Mouse (Mus musculus) forebrain, embryonic 13.5 days (tissue): ENCODE results near the gene Mex3d. TPM values are rescaled to one million over a fixed set of nuclear protein-coding genes. Genes with fewer than 3 reads are reported as not detected.

Source experiments
- ATAC-seq: fragments of 200-750 bp; cut with Nextera tagmentation; 2 replicates; pipeline ENCODE4 v1.8.0; 2017
- H3K27ac ChIP-seq: fragments of 300-500 bp; sonication (generic); 2 replicates; pipeline ENCODE4 v1.5.1; 2015; ENCODE audit warnings: inconsistent platforms, mild to moderate bottlenecking, moderate library complexity
- H3K27me3 ChIP-seq: fragments of 300-500 bp; sonication (generic); 2 replicates; pipeline ENCODE4 v1.6.1; 2015; ENCODE audit warnings: mild to moderate bottlenecking, inconsistent platforms
- H3K36me3 ChIP-seq: fragments of 300-500 bp; sonication (generic); 2 replicates; pipeline ENCODE4 v1.6.1; 2015; ENCODE audit warnings: mild to moderate bottlenecking, inconsistent platforms; ENCODE audit not compliant: poor library complexity, severe bottlenecking
- H3K4me1 ChIP-seq: fragments of 300-500 bp; sonication (generic); 2 replicates; pipeline ENCODE4 v1.6.1; 2015; ENCODE audit warnings: inconsistent platforms
- H3K4me2 ChIP-seq: fragments of 300-500 bp; sonication (generic); 2 replicates; pipeline ENCODE4 v1.6.1; 2015; ENCODE audit warnings: inconsistent platforms, mild to moderate bottlenecking, moderate library complexity
- H3K4me3 ChIP-seq: fragments of 300-500 bp; sonication (generic); 2 replicates; pipeline ENCODE4 v1.5.1; 2015; ENCODE audit warnings: mild to moderate bottlenecking, inconsistent platforms
- H3K9ac ChIP-seq: fragments of 300-500 bp; sonication (generic); 2 replicates; pipeline ENCODE4 v1.6.1; 2015; ENCODE audit warnings: mild to moderate bottlenecking, inconsistent platforms
- H3K9me3 ChIP-seq: fragments of 300-500 bp; sonication (generic); replicated peaks from 2 replicates; pipeline ENCODE4 v1.6.1; 2016; ENCODE audit warnings: inconsistent platforms
- WGBS: fragments of 180-500 bp; shearing (Covaris S2); methylation state at CpG from one replicate; pipeline ENCODE4 v1.1.7; 2015; 5-methylcytosine and 5-hydroxymethylcytosine counted together
- polyA plus RNA-seq: library from polyadenylated mRNA; unstranded; fragments of >200 nt; fragmentation: Nextera tagmentation; extraction: Ambion mirVana; gene quantifications from 2 replicates; pipeline ENCODE4 v1.2.1, GENCODE M21; 2015

The Mex3d gene
- polyA plus RNA-seq, 1 experiment from 2014 or later, result 16.6 TPM

- Histone ChIP-seq H3K36me3 (peaks cover 52% of the 10 kb centered on the region), H3K4me1 (peaks cover 29% of the 10 kb centered on the region), H3K4me3 (no peak overlapping the region), H3K4me2 (peak overlapping the region; percentile 98; the same call in 1 of the 2 replicates), H3K9ac (no peak overlapping the region), H3K9me3 (no peaks in the 10 kb centered on the region), H3K27me3 (no peaks in the 10 kb centered on the region), H3K27ac (no peak overlapping the region)
- ATAC-seq, result no peak
- WGBS, result 52% methylated on average over 4 of the region's 4 CpGs
Measured at GRCm38 (mm10) chr10:80407924-80408323, 20.5 kb upstream of the Mex3d start.

- Histone ChIP-seq H3K27me3 (no peaks in the 10 kb centered on the region), H3K36me3 (peaks cover 52% of the 10 kb centered on the region), H3K4me1 (peaks cover 27% of the 10 kb centered on the region), H3K27ac (peak within 1 kb of the TSS; percentile 83), H3K9me3 (no peaks in the 10 kb centered on the region), H3K4me3 (peak within 1 kb of the TSS; percentile 90), H3K4me2 (peak within 1 kb of the TSS; percentile 98), H3K9ac (peak within 1 kb of the TSS; percentile 89)
- WGBS, result 2% methylated on average over 27 of the region's 27 CpGs
- ATAC-seq, result peak; percentile 87
Measured at GRCm38 (mm10) chr10:80406684-80407501, 19.4 kb upstream of the Mex3d start, which contains the start of gene Uqcr11. Gene Uqcr11, minus strand, starts transcription at chr10:80406830.

- H3K4me2 ChIP-seq, result peak overlapping the region; percentile 98
- no peak overlapping the region for H3K27ac ChIP-seq
- WGBS, result 58% methylated on average over 10 of the region's 10 CpGs
- H3K9ac ChIP-seq, result peak overlapping the region; percentile 89
- no peaks in the 10 kb centered on the region for H3K9me3 ChIP-seq
- H3K36me3 ChIP-seq, result peaks cover 49% of the 10 kb centered on the region
- peaks cover 30% of the 10 kb centered on the region for H3K4me1 ChIP-seq
- ATAC-seq, result no peak
- peak overlapping the region; percentile 90 for H3K4me3 ChIP-seq
- no peaks in the 10 kb centered on the region for H3K27me3 ChIP-seq
Measured at GRCm38 (mm10) chr10:80405481-80406173, 18.2 kb upstream of the Mex3d start.

GRCm38 (mm10) chr10:80403044-80403692 is 15.7 kb upstream of the Mex3d start:
- Histone ChIP-seq H3K9ac (no peak overlapping the region), H3K4me3 (no peak overlapping the region), H3K27ac (no peak overlapping the region), H3K27me3 (no peaks in the 10 kb centered on the region), H3K4me2 (no peak overlapping the region), H3K9me3 (no peaks in the 10 kb centered on the region), H3K4me1 (peaks cover 37% of the 10 kb centered on the region), H3K36me3 (peaks cover 35% of the 10 kb centered on the region)
- 95% methylated on average over 4 of the region's 4 CpGs for WGBS
- ATAC-seq, result no peak

GRCm38 (mm10) chr10:80400704-80401161 is 13.3 kb upstream of the Mex3d start:
- no peak for ATAC-seq
- Histone ChIP-seq H3K36me3 (peaks cover 47% of the 10 kb centered on the region), H3K27ac (peak overlapping the region; percentile 99; the same call in 1 of the 2 replicates), H3K4me3 (peak overlapping the region; percentile 69; the same call in 1 of the 2 replicates), H3K9ac (peak overlapping the region; percentile 64), H3K4me1 (peaks cover 44% of the 10 kb centered on the region), H3K4me2 (peak overlapping the region; percentile 69), H3K27me3 (no peaks in the 10 kb centered on the region), H3K9me3 (no peaks in the 10 kb centered on the region)
- WGBS, result 87% methylated on average over 4 of the region's 4 CpGs

GRCm38 (mm10) chr10:80399973-80400703 is 12.7 kb upstream of the Mex3d start:
- H3K9ac ChIP-seq, result peak overlapping the region; percentile 64
- peaks cover 53% of the 10 kb centered on the region for H3K36me3 ChIP-seq
- H3K4me1 ChIP-seq, result peaks cover 38% of the 10 kb centered on the region
- WGBS, result 15% methylated on average over 17 of the region's 17 CpGs
- peak overlapping the region; percentile 69 for H3K4me3 ChIP-seq
- peak overlapping the region; percentile 69 for H3K4me2 ChIP-seq
- peak overlapping the region; percentile 99 for H3K27ac ChIP-seq
- no peaks in the 10 kb centered on the region for H3K27me3 ChIP-seq
- no peaks in the 10 kb centered on the region for H3K9me3 ChIP-seq
- ATAC-seq, result no peak

- Histone ChIP-seq H3K27me3 (no peaks in the 10 kb centered on the region), H3K27ac (peak within 1 kb of the TSS; percentile 99), H3K4me3 (peak within 1 kb of the TSS; percentile 69), H3K4me2 (peak within 1 kb of the TSS; percentile 92), H3K9me3 (no peaks in the 10 kb centered on the region), H3K4me1 (peaks cover 32% of the 10 kb centered on the region), H3K9ac (peak within 1 kb of the TSS; percentile 94), H3K36me3 (peaks cover 59% of the 10 kb centered on the region)
- under 1% methylated on average over 75 of the region's 82 CpGs for WGBS
- peak; percentile 97 for ATAC-seq
Measured at GRCm38 (mm10) chr10:80399191-80399972, 11.9 kb upstream of the Mex3d start, which contains the start of gene Mbd3. Gene Mbd3, minus strand, starts transcription at chr10:80399550.

GRCm38 (mm10) chr10:80398719-80399190 is 11.3 kb upstream of the Mex3d start:
- Histone ChIP-seq H3K36me3 (peaks cover 59% of the 10 kb centered on the region), H3K27ac (peak overlapping the region; percentile 99), H3K9me3 (no peaks in the 10 kb centered on the region), H3K4me1 (peaks cover 32% of the 10 kb centered on the region), H3K4me2 (peak overlapping the region; percentile 92), H3K9ac (peak overlapping the region; percentile 94), H3K27me3 (no peaks in the 10 kb centered on the region), H3K4me3 (peak overlapping the region; percentile 69)
- ATAC-seq, result peak; percentile 73
- under 1% methylated on average over 59 of the region's 59 CpGs for WGBS

GRCm38 (mm10) chr10:80398174-80398535 is 10.7 kb upstream of the Mex3d start:
- no peak for ATAC-seq
- 0% methylated on average over 1 of the region's 1 CpGs for whole genome bisulfite sequencing

GRCm38 (mm10) chr10:80397524-80398173 is 10.2 kb upstream of the Mex3d start:
- no peak for ATAC-seq
- Histone ChIP-seq H3K4me3 (peak overlapping the region; percentile 69), H3K36me3 (peaks cover 59% of the 10 kb centered on the region), H3K4me2 (peak overlapping the region; percentile 92), H3K4me1 (peaks cover 32% of the 10 kb centered on the region), H3K27ac (peak overlapping the region; percentile 99), H3K9me3 (no peaks in the 10 kb centered on the region), H3K27me3 (no peaks in the 10 kb centered on the region), H3K9ac (peak overlapping the region; percentile 94)
- WGBS, result 41% methylated on average over 8 of the region's 8 CpGs

More at GRCm38 (mm10) chr10:80398174-80398535, 10.7 kb upstream of the Mex3d start:
- Histone ChIP-seq H3K9ac (peak overlapping the region; percentile 94), H3K4me2 (peak overlapping the region; percentile 92), H3K4me3 (peak overlapping the region; percentile 69), H3K4me1 (peaks cover 32% of the 10 kb centered on the region), H3K27ac (peak overlapping the region; percentile 99), H3K36me3 (peaks cover 59% of the 10 kb centered on the region), H3K9me3 (no peaks in the 10 kb centered on the region), H3K27me3 (no peaks in the 10 kb centered on the region)
